Mouse (Mus musculus) 416B (cell line): ENCODE measurements around the gene Ccdc170.
A peak's percentile ranks its signal among the peaks of the same experiment; 100 is the strongest.
"Not testable (repeated sequence)": the region's sequence is repeated elsewhere in the genome, so short reads cannot be mapped to it uniquely, and the experiment has no call there.

Experiments
- DNase-seq: peaks from one replicate; pipeline ENCODE4 v3.0.0; 2011; ENCODE audit warnings: low read depth

Gene Ccdc170

DNA sequence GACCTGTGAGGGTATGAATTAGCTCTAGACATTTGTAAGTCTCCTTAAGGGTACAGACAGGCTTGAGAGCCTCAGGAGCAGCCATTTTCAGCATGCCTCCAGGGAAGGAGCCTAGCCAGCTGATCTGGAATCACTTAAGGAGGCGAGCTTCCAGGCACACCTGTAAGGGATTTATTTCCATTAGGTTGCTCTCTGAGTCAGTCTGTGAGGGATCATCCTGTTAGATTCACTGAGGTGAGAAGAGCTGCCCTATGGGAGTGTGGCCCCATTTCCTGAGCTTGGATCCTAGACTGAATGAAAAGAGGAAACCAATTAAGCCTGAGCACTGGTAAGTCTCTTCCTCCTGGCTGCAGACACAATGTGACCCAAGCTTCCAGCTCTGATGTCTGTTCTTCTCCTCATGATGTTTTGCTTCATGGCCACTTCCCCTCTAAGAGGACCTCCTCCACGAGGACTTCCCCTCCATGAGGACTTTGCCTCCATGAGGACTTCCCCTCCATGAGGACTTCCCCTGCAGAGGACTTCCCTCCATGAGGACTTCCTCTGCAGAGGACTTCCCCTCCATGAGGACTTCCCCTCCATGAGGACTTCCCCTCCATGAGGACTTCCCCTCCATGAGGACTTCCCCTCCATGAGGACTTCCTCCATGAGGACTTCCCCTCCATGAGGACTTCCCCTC is 118.6 kb downstream of the Ccdc170 start:
- DNase-seq = no peak

DNA sequence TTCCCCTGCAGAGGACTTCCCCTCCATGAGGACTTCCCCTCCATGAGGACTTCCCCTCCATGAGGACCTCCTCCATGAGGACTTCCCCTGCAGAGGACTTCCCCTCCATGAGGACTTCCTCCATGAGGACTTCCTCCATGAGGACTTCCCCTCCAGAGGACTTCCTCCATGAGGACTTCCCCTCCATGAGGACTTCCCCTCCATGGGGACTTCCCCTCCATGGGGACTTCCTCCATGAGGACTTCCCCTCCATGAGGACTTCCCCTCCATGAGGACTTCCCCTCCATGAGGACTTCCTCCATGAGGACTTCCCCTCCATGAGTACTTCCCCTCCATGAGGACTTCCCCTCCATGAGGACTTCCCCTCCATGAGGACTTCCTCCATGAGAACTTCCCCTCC is 119.3 kb downstream of the Ccdc170 start:
- not testable (repeated sequence) for DNase-seq

DNA sequence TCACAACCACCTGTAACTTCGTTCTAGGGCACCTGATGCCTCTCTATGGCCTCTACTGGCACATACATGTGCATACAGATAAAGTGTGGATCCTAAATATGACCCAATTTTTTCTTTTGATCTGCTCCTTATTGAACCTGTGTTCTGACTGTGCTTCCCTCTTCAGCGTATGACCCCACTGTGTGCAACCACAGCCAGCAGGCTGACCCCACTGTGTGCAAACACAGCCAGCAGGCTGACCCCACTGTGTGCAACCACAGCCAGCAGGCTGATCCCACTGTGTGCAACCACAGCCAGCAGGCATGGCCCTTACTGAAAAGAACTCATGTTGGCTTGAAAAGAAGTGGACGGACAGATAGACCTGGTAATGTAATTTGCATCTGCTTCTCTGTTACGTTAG is 120.2 kb downstream of the Ccdc170 start:
- no peak for DNase-seq

DNA sequence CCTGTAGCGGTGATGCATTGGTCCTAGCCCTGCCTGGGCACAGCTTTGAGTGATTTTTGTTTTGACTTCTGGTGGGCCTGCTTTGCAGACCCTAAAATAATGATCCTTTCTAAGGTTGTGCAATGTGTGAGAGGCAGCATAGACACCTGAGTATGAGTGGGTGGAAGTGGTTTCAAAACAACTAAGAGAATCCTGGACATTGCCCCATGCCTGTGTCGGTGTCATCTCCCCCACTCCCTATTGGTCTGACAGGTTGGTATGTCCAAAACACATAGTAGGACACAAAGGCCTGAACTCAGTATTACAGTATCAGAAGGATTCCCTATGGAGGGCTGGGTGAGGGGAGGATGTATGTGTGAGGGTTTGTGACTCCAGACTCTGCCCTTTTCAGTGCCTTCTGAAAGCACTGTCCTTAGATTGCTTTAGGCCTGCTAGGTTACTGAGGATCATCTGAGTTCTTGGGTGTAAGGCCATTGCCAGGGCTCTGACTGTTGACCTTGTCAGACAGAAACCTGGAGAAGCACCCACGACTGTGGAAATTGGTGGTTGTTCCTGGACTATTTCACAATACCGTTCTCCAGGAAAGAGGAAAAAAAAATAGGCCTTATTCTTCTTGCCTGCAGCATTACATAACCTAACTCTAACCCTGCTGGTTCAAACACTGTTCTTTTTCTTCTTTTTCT is 122.4 kb downstream of the Ccdc170 start:
- no peak for DNase-seq

DNA sequence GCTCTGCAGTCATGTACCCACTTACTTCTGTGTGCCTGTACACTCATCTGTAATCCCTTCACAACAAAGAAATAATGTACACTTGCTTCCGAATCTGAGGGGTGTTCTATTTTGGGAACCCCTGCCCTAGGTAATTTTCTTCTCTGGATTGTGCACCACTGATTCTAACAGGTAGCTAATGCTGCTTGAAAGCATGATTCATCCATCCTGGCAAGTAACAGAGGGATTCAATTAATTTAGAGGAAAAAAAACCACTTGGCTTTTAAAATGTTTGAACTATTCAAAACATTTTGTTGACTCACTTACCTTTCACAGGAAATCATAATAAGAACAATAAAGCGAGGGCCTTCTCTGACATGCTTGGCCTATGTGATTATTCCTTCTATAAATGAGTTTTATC is 127.9 kb downstream of the Ccdc170 start:
- no peak for DNase-seq

DNA sequence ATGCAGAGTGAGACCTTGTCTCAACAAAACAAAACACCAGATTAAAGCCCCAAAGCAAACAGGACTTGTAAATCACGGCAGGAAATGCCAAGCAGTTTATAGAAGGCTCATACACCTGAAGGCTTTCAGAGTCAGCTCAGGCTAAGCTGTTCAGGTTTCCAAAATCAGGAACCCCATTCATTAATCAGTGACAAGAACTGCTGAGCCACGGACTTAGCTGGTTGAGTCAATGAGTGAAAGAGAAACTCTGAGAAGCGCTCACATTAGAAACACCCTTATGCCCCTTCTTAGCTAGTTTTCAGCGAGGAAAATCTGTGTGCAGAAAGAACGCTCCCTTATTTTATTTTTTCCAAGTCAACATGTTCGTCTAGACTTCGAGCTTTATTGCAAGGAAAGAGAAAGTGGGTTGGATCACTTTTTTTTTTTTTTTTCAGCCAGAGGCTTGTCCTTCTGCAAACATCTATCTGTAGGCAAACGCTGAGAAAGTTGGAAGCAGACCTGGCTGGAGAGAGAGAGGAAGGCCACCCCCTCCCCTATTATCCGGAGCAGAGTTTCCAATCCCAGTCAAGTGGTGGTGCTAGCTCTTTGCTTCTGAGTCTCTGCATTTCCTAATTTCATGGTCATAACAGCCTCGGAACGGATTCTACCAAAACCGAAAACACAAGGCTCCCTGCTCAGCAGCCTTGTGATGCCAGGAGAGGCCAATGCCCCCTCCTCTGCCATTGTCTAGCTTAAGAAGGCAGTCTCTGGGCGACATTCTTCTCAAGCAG is 129.3 kb downstream of the Ccdc170 start, which contains the start of gene Esr1:
TSS of gene Esr1 (plus strand) at position 208 of the 770 bp plus-strand sequence.
- DNase-seq = peak; percentile 66
